Mouse (Mus musculus): ENCODE results near the gene Git1.

DNA sequence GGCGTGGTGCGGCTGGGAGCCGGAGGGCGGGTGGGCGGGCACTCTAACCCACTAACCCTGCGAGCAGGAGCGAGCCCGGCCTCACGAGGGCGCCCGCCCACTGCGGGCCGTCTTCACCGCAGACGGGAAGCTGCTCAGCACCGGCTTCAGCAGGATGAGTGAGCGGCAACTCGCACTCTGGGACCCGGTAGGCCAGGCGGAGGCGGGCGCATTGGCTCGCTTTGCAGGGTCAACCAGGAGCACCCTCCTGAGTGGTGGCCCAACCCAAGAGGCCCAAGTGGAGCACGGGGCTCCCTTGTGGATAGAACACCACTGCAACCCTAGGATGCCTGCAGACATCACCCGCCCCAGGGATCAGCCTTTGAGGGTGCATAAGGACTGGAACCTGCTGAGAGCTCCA is 26.2 kb upstream of the Git1 start:
- TF ChIP-seq GATA1 (IDR thresholded peaks at IDR 0.05; ENCODE audit: low read length) = no peak
- no peak for TF ChIP-seq TAL1 (IDR thresholded peaks at IDR 0.05; ENCODE audit: low read length)

All from erythroblast, embryonic 14.5 days (primary cell).